Mouse (Mus musculus) CD8-positive naive resting alpha-beta T cell, adult 2 months (primary cell): ENCODE results near the gene Myo3b.

Experiments
- DNase-seq, 2 experiments: peaks; one replicate each; pipeline ENCODE4 v3.0.0; 2022; ENCODE audit warnings: low read depth in 2 of 2, low spot score in 2 of 2

Myo3b gene

GRCm38 (mm10) chr2:70345126-70345525, 306.2 kb downstream of the Myo3b start:
- no peak for DNase-seq

GRCm38 (mm10) chr2:70347511-70347910, 308.6 kb downstream of the Myo3b start:
- DNase-seq: no peak

GRCm38 (mm10) chr2:70348793-70349553, 310.0 kb downstream of the Myo3b start:
- no peak for DNase-seq

- DNase-seq: no peak
Observed at GRCm38 (mm10) chr2:70352435-70353165, 313.7 kb downstream of the Myo3b start.

- no peak for DNase-seq
Observed at GRCm38 (mm10) chr2:70354056-70354455, 315.1 kb downstream of the Myo3b start.

- DNase-seq: no peak
Observed at GRCm38 (mm10) chr2:70355026-70355425, 316.1 kb downstream of the Myo3b start.

- DNase-seq: no peak
Observed at GRCm38 (mm10) chr2:70369421-70369820, 330.5 kb downstream of the Myo3b start.

GRCm38 (mm10) chr2:70379341-70379740, 340.4 kb downstream of the Myo3b start:
- no peak for DNase-seq

GRCm38 (mm10) chr2:70379939-70380338, 341.0 kb downstream of the Myo3b start:
- DNase-seq: no peak

GRCm38 (mm10) chr2:70388645-70389044, 349.7 kb downstream of the Myo3b start:
- no peak for DNase-seq

- DNase-seq: no peak
Observed at GRCm38 (mm10) chr2:70389162-70389561, 350.2 kb downstream of the Myo3b start.

GRCm38 (mm10) chr2:70397734-70398276, 358.9 kb downstream of the Myo3b start:
- DNase-seq: no peak

GRCm38 (mm10) chr2:70399441-70400115, 360.7 kb downstream of the Myo3b start:
- no peak for DNase-seq

GRCm38 (mm10) chr2:70400321-70400720, 361.4 kb downstream of the Myo3b start:
- DNase-seq: no peak

GRCm38 (mm10) chr2:70404301-70404700, 365.4 kb downstream of the Myo3b start:
- no peak for DNase-seq

- no peak for DNase-seq
Observed at GRCm38 (mm10) chr2:70406846-70407245, 367.9 kb downstream of the Myo3b start.

GRCm38 (mm10) chr2:70407729-70408128, 368.8 kb downstream of the Myo3b start:
- no peak for DNase-seq

GRCm38 (mm10) chr2:70410298-70410885, 371.5 kb downstream of the Myo3b start:
- no peak for DNase-seq

GRCm38 (mm10) chr2:70412315-70412714, 373.4 kb downstream of the Myo3b start:
- DNase-seq: no peak

- DNase-seq: no peak
Observed at GRCm38 (mm10) chr2:70414386-70414785, 375.5 kb downstream of the Myo3b start.

- DNase-seq: no peak
Observed at GRCm38 (mm10) chr2:70415521-70415920, 376.6 kb downstream of the Myo3b start.
